In the genomic region with DNA sequence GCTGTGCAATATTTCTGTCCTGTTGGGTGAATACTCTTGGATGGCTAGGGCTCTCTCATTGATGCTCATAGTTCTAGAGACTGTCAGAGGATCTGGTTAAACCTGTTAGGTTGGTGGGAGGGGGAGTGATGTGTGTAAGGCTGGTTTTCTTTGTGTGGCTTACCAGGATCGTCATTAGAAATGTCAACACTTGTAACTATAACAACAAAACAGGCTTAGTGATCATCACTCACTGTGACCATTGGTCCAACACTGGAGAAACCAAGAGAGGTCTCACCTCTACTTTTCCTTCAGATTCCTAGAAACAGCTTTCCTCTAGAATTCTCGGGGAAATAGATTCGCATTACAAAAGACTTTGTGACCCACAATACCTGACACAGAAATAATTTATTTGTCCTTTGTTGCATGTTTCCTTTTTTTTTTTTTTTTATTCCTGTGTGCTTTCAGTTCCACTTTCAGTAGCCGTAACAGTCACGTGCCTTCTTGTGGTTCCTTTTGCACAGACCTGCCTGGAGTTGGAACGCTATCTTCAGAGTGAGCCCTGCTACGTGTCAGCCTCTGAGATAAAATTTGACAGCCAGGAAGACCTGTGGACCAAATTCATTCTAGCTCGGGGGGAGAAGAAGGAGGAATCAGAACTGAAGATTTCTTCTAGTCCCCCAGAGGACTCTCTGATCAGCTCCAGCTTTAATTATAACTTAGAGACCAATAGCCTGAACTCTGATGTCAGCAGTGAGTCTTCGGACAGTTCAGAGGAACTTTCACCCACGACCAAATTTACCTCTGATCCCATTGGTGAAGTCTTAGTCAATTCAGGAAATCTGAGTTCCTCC, we compare ENCODE assay signal across 7 mouse cellular contexts. TPM values are rescaled to one million over a fixed set of nuclear protein-coding genes. Genes with fewer than 3 reads are reported as not detected.
DNase-seq lines count a peak whose midpoint lies in the region; ATAC-seq lines count a peak whose summit lies in the region.

No protein-coding gene starts in this region.

- peak overlapping the region; percentile 32 for H3K4me3 ChIP-seq in embryonic facial prominence, embryonic 13.5 days
- peak overlapping the region; percentile 69 for H3K4me3 ChIP-seq in hindbrain, embryonic 14.5 days (replicated peaks; ENCODE audit: low read length)

- peaks cover 43% of the 10 kb centered on the region for H3K4me1 ChIP-seq in embryonic facial prominence, embryonic 13.5 days
- peaks cover 23% of the 10 kb centered on the region for H3K4me1 ChIP-seq in hindbrain, embryonic 14.5 days (replicated peaks; ENCODE audit: control insufficient read depth, insufficient read depth, low read length)

- DNase-seq in 3T3-L1 (ENCODE audit: low read depth, low spot score) (peak; percentile 59), A20 (ENCODE audit: low read depth, low spot score) (peak; percentile 72)
- DNase-seq in hindbrain, embryonic 14.5 days (ENCODE audit: low spot score) = peak; percentile 29
- peak; percentile 24 to 37 for DNase-seq in thymus, postnatal 36 days
- no peak for DNase-seq in layer of hippocampus, postnatal 25 days (ENCODE audit: extremely low spot score in 1 of 2, low spot score in 1 of 2)

- no peak for ATAC-seq in embryonic facial prominence, embryonic 13.5 days (ENCODE audit: insufficient number of reproducible peaks, insufficient read depth, low FRiP score, low TSS enrichment, low read depth)
- ATAC-seq in hindbrain, embryonic 14.5 days (ENCODE audit: low FRiP score) = no peak
- ATAC-seq in megakaryocyte progenitor cell, adult 5-6 weeks (replicated peaks; ENCODE audit: poor library complexity) = peak; percentile 27

- peaks cover 37% of the 10 kb centered on the region for H3K36me3 ChIP-seq in embryonic facial prominence, embryonic 13.5 days
- peaks cover 44% of the 10 kb centered on the region for H3K36me3 ChIP-seq in hindbrain, embryonic 14.5 days (replicated peaks; ENCODE audit: control insufficient read depth, insufficient read depth)

- no peaks in the 10 kb centered on the region for H3K27me3 ChIP-seq in embryonic facial prominence, embryonic 13.5 days
- no peaks in the 10 kb centered on the region for H3K27me3 ChIP-seq in hindbrain, embryonic 14.5 days (ENCODE audit: control insufficient read depth, insufficient read depth, low read length)

- peak overlapping the region; percentile 70 for H3K4me2 ChIP-seq in embryonic facial prominence, embryonic 13.5 days
- H3K4me2 ChIP-seq in hindbrain, embryonic 14.5 days (replicated peaks) = peak overlapping the region; percentile 76

- H3K27ac ChIP-seq in embryonic facial prominence, embryonic 13.5 days = peak overlapping the region; percentile 48; the same call in 1 of the 2 replicates
- H3K27ac ChIP-seq in hindbrain, embryonic 14.5 days = peak overlapping the region; percentile 94

- peak overlapping the region; percentile 52; the same call in 1 of the 2 replicates for H3K9ac ChIP-seq in embryonic facial prominence, embryonic 13.5 days
- H3K9ac ChIP-seq in hindbrain, embryonic 14.5 days = peak overlapping the region; percentile 78

- WGBS in embryonic facial prominence, embryonic 13.5 days = 67% methylated on average over 10 of the region's 10 CpGs
- WGBS in hindbrain, embryonic 14.5 days = 58% methylated on average over 10 of the region's 10 CpGs

- no peaks in the 10 kb centered on the region for H3K9me3 ChIP-seq in embryonic facial prominence, embryonic 13.5 days
- no peaks in the 10 kb centered on the region for H3K9me3 ChIP-seq in hindbrain, embryonic 14.5 days (ENCODE audit: control insufficient read depth, low read length)

RNA-seq across cellular contexts. Expression of a gene that starts 3.2 kb away (rescaled TPM):
- 59.5 and 60.7 TPM in 2 replicates for polyA plus RNA-seq in embryonic facial prominence, embryonic 13.5 days (2015; fragmentation: Nextera tagmentation; extraction: Ambion mirVana)
- 77.8 and 86.1 TPM in 2 replicates for polyA plus RNA-seq in hindbrain, embryonic 14.5 days (2014; fragmentation: Nextera tagmentation; extraction: Ambion mirVana)
- 30.6 and 65.4 TPM in 2 replicates for total RNA-seq in megakaryocyte progenitor cell, adult 5-6 weeks (2015)
- 39.1 and 62.3 TPM in 2 replicates for total RNA-seq in megakaryocyte progenitor cell, adult 5-6 weeks (2017)
- total RNA-seq in layer of hippocampus, postnatal 25 days (2021) = 10 to 100 TPM; 28.4 to 30.7 TPM

Comparison
In these comparisons a context has a peak if more than half of its experiments do, and no peak if none do; other contexts are left out.
1. DNase-seq: peak in 3T3-L1 (single experiment), A20 (single experiment), hindbrain, embryonic 14.5 days (single experiment) and thymus, postnatal 36 days (2 of 2); none in layer of hippocampus, postnatal 25 days (0 of 2).